Comparison of ENCODE assay signal across 9 mouse cellular contexts in the genomic region with DNA sequence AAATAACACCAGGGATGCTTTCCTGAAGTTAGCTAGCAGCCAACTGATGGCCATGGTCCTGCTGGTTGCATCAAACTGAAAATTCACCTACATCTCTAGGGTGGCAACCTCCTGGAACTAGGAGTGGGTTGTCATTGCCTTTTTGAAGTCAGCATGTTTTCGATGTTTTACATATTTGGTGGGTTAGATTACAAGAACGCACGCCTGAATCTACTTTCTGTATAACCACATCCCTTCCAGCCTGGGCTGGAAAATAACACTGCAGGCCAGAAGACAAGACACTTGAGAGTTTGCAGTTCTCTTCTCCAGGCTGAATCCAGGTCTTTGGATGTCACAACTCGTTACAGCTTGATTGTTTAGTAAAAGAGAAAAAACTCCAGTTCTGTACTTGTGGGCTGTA.
"Had no signal": no experiment of that assay in that cellular context is flagged by ENCODE, and none has a peak within 500 bp of the region (broad histone marks: within the 10 kb centered on the region; RNA-seq: fewer than 3 reads in every experiment).

No protein-coding gene starts in this region.

- ATAC-seq: lung, postnatal 0 days; midbrain, embryonic 15.5 days had no signal

- DNase-seq: kidney, postnatal 14 days; lung, adult 2 months; lung, postnatal 4 days; right cerebral cortex, postnatal 4 days; spleen, adult 18-20 months; thymus, adult 18-20 months; thymus, postnatal 25 days had no signal
